Mouse (Mus musculus) lung, postnatal 0 days (tissue): ENCODE measurements around the gene Pck2. TPM values are rescaled to one million over a fixed set of nuclear protein-coding genes. Genes with fewer than 3 reads are reported as not detected.

Source experiments
- ATAC-seq: fragments of 200-750 bp; cut with Nextera tagmentation; 2 replicates; pipeline ENCODE4 v1.8.0; 2017; ENCODE audit warnings: moderate library complexity
- DNase-seq: peaks from one replicate; pipeline ENCODE4 v3.0.0-alpha.2; 2016; ENCODE audit warnings: low spot score
- H3K27ac ChIP-seq: fragments of 300-500 bp; sonication (generic); 2 replicates; pipeline ENCODE4 v1.5.1; 2014; ENCODE audit warnings: antibody characterized with exemption, mild to moderate bottlenecking, low read length, mixed read lengths
- H3K27me3 ChIP-seq: fragments of 300-500 bp; sonication (generic); replicated peaks from 2 replicates; pipeline ENCODE4 v1.6.1; 2014; ENCODE audit warnings: low read length, mixed read lengths; ENCODE audit not compliant: insufficient read depth
- H3K36me3 ChIP-seq: fragments of 300-500 bp; sonication (generic); 2 replicates; pipeline ENCODE4 v1.6.1; 2014; ENCODE audit warnings: low read length, mixed read lengths; ENCODE audit not compliant: insufficient read depth
- H3K4me1 ChIP-seq: fragments of 300-500 bp; sonication (generic); 2 replicates; pipeline ENCODE4 v1.6.1; 2014; ENCODE audit warnings: antibody characterized with exemption, low read depth, low read length, mixed read lengths; ENCODE audit not compliant: insufficient read depth
- H3K4me2 ChIP-seq: fragments of 300-500 bp; sonication (generic); replicated peaks from 2 replicates; pipeline ENCODE4 v1.6.1; 2014; ENCODE audit warnings: low read depth, mild to moderate bottlenecking, low read length, moderate library complexity, mixed read lengths
- H3K4me3 ChIP-seq: fragments of 300-500 bp; sonication (generic); 2 replicates; pipeline ENCODE4 v1.5.1; 2014; ENCODE audit warnings: low read depth, low read length
- H3K9ac ChIP-seq: fragments of 300-500 bp; sonication (generic); replicated peaks from 2 replicates; pipeline ENCODE4 v1.6.1; 2014; ENCODE audit warnings: low read depth, mild to moderate bottlenecking
- H3K9me3 ChIP-seq: fragments of 300-500 bp; sonication (generic); 2 replicates; pipeline ENCODE4 v1.6.1; 2016; ENCODE audit warnings: low read length, mixed read lengths
- CTCF ChIP-seq: IDR thresholded peaks from 2 replicates; pipeline ENCODE4 v1.5.1; 2016; ENCODE audit warnings: antibody characterized with exemption, mild to moderate bottlenecking
- EP300 ChIP-seq: IDR thresholded peaks from 2 replicates; pipeline ENCODE4 v1.6.1; 2016; ENCODE audit warnings: antibody characterized with exemption, mild to moderate bottlenecking, control low read depth
- WGBS: fragments of 180-500 bp; shearing (Covaris S2); extraction: QIAGEN DNeasy Blood & Tissue Kit; methylation state at CpG from one replicate; pipeline ENCODE4 v1.1.7; 2014; 5-methylcytosine and 5-hydroxymethylcytosine counted together
- polyA plus RNA-seq: library from polyadenylated mRNA; unstranded; fragments of >200 nt; fragmentation: Nextera tagmentation; extraction: Ambion mirVana; gene quantifications from 2 replicates; pipeline ENCODE4 v1.2.1, GENCODE M21; 2015

Pck2 gene
- polyA plus RNA-seq, 1 experiment from 2014 or later: 37.4 TPM

DNA sequence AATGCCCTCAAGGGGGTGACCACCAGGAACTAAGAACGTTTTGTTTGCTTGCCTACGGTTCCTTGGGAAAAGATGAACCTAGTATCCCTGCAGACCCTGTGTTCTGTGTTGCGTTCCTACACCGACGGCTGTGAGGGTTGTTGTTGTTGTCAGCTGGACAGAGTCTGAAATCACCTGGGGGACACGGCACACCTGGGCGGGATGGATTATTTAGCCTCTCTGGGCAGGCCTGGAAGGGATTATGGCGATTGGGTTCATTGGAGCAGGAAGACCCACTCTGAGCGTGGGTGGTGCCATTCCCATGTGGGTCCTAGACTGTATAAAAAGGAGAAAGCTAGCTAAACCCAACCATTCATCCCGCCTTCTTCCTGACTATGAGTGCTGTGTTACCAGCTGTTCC, 21.8 kb downstream of the Pck2 start:
- H3K27me3 ChIP-seq: no peaks in the 10 kb centered on the region
- DNase-seq (no peak), ATAC-seq (no peak)
- peak overlapping the region; percentile 86 for H3K4me2 ChIP-seq
- no peaks in the 10 kb centered on the region for H3K9me3 ChIP-seq
- H3K4me3 ChIP-seq: peak overlapping the region; percentile 58; the same call in 1 of the 2 replicates
- H3K36me3 ChIP-seq: peaks cover 17% of the 10 kb centered on the region; the same call in 1 of the 2 replicates
- H3K9ac ChIP-seq: no peak overlapping the region
- TF ChIP-seq CTCF: no peak
- TF ChIP-seq EP300: no peak
- H3K4me1 ChIP-seq: peaks cover 7% of the 10 kb centered on the region; the same call in 1 of the 2 replicates
- H3K27ac ChIP-seq: no peak overlapping the region
- WGBS: 70% methylated on average over 10 of the region's 10 CpGs

DNA sequence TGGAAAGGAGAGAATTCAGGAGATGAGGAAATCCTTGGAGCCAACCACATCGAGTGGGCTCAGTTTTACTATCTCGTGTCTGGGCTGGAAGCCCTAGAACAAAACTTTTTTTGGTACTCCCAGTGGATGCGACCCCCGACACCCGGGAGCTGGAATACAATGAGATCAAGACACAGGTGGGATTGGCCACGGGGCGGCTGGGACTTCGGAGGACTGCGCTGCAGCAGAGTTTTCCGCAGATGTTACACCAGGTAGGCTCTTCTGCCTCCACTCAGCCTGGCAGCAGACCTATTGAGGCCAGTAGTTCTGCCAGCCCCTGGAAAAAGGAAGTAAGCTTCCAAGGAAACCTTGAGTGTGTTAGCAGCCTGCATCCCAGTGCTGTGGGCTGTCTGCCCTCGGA, 23.2 kb downstream of the Pck2 start:
- Histone ChIP-seq H3K9ac (no peak overlapping the region), H3K4me2 (no peak overlapping the region), H3K36me3 (peaks cover 17% of the 10 kb centered on the region; the same call in 1 of the 2 replicates), H3K4me3 (no peak overlapping the region), H3K27me3 (no peaks in the 10 kb centered on the region), H3K4me1 (peaks cover 7% of the 10 kb centered on the region; the same call in 1 of the 2 replicates), H3K27ac (no peak overlapping the region), H3K9me3 (no peaks in the 10 kb centered on the region)
- TF ChIP-seq CTCF: no peak
- TF ChIP-seq EP300: no peak
- ATAC-seq (no peak), DNase-seq (no peak)
- 91% methylated on average over 11 of the region's 11 CpGs for WGBS

DNA sequence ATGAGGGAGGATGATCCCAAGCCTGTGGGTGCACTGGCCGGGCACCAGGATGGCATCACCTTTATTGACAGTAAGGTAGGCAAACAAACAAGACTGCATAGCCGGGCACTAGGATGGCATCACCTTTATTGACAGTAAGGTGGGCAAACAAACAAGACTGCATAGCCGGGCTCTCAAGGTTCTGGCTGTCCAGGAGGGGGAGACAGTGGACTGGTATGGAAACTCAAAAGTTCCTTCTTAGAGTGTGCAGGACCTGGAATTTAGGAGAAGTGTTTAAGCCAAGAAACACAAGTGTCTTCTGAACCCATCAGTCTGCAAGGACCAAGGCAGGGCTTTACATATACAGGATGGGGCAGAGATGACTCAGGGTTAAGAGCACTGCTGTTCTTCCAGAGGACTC, 25.7 kb downstream of the Pck2 start:
- Histone ChIP-seq H3K9me3 (no peaks in the 10 kb centered on the region), H3K27ac (no peak overlapping the region), H3K4me3 (no peak overlapping the region), H3K27me3 (no peaks in the 10 kb centered on the region), H3K36me3 (peaks cover 17% of the 10 kb centered on the region; the same call in 1 of the 2 replicates), H3K4me2 (no peak overlapping the region), H3K4me1 (peaks cover 7% of the 10 kb centered on the region; the same call in 1 of the 2 replicates), H3K9ac (no peak overlapping the region)
- TF ChIP-seq EP300 (no peak), CTCF (peak; percentile 35)
- ATAC-seq: no peak
- 70% methylated on average over 3 of the region's 3 CpGs for WGBS
- DNase-seq: no peak

DNA sequence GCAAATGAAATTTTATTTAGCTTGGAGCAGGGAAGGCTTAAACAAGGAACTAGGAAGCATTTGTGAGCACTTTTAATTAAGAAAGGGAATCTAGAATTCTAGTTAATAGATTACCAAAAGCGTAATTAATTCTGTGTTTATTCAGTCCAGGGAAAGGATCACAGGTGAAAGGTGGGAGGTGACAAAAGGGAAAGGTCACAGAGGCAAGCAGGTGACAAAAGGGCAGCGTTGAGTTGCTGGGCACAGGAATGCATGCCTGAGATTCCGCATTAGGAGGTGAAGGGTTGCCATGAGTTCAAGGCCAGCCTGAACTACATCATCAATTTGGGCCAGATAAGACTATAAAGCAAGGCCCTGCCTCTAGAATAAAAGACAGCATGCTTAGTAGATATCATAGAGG, 27.4 kb downstream of the Pck2 start:
- Histone ChIP-seq H3K9ac (no peak overlapping the region), H3K36me3 (peaks cover 17% of the 10 kb centered on the region; the same call in 1 of the 2 replicates), H3K27ac (no peak overlapping the region), H3K9me3 (no peaks in the 10 kb centered on the region), H3K27me3 (no peaks in the 10 kb centered on the region), H3K4me3 (no peak overlapping the region), H3K4me1 (no peaks in the 10 kb centered on the region), H3K4me2 (no peak overlapping the region)
- WGBS: 80% methylated on average over 3 of the region's 3 CpGs
- DNase-seq (no peak), ATAC-seq (no peak)
- TF ChIP-seq EP300: no peak

DNA sequence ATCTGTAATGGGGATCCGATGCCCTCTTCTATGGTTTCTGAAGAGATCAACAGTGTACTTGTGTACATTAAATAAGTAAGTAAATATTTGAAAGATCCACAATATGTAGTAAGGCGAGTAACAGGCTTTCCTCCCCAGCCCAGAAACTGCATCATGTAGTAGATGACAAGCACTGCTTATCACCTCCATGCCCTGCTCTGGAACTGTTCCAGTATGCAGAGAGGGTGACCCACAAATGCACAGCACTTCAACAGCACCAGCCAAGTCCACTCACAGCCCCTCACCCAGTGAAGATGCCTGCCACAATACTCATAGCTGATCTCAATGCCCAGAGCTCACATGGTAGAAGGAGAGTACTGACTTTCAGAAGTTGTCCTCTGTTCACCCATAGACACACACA, 30.5 kb downstream of the Pck2 start:
- TF ChIP-seq CTCF (no peak), EP300 (no peak)
- 71% methylated on average over 2 of the region's 2 CpGs for WGBS
- H3K27me3 ChIP-seq: no peaks in the 10 kb centered on the region
- no peak overlapping the region for H3K4me2 ChIP-seq
- H3K9me3 ChIP-seq: no peaks in the 10 kb centered on the region
- DNase-seq (no peak), ATAC-seq (no peak)
- H3K4me3 ChIP-seq: no peak overlapping the region
- no peak overlapping the region for H3K27ac ChIP-seq
- peaks cover 3% of the 10 kb centered on the region; the same call in 1 of the 2 replicates for H3K4me1 ChIP-seq
- peaks cover 3% of the 10 kb centered on the region; the same call in 1 of the 2 replicates for H3K36me3 ChIP-seq
- no peak overlapping the region for H3K9ac ChIP-seq

DNA sequence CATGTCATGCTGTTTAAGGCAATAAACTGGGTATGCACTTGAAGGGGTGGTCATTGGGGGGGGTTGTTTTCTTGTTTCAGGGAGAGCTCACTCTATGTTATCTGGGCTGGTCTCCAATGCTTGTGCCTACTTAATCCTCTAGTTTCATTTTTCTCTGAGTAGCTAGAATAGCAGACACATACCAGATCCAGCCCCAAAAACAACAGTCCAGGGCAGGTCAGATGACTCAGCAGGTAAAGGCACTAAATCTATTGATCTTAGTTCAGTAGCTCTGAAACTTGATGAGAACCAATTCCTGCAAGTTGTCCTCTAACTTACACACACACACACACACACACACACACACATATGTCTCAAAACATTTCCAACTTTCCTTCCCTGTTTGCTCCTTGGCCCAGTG, 31.7 kb downstream of the Pck2 start:
- DNase-seq: no peak
- H3K9me3 ChIP-seq: no peaks in the 10 kb centered on the region
- no peak overlapping the region for H3K4me3 ChIP-seq
- no peaks in the 10 kb centered on the region for H3K27me3 ChIP-seq
- H3K36me3 ChIP-seq: no peaks in the 10 kb centered on the region; the same call in 1 of the 2 replicates
- H3K27ac ChIP-seq: no peak overlapping the region
- peaks cover 3% of the 10 kb centered on the region; the same call in 1 of the 2 replicates for H3K4me1 ChIP-seq
- no peak overlapping the region for H3K9ac ChIP-seq
- no peak overlapping the region for H3K4me2 ChIP-seq
- ATAC-seq: no peak
- TF ChIP-seq CTCF: no peak
- TF ChIP-seq EP300: no peak

DNA sequence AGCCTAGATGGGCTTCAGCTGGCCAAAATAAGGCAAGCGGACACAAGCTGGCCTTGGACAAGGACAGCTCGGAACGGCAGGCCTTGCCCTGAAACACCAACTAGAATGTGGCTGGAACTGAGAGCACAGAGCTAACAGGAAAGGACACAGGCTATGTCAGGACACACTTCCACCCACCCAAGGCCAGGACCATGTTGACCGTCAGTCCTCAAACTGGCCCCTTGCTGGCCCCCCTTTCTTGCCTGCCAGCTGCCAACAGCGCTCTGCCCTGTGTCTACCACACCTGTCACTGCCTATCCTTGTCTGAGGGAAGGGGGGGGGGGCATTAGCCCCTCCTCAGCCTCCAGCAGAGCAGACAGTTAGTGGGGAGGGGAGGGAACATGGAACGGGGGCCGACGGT, 35.2 kb downstream of the Pck2 start, which contains the start of gene Fitm1:
TSS of gene Fitm1 (plus strand) at position 316 of the 400 bp plus-strand sequence.
- no peak within 1 kb of the TSS for H3K4me2 ChIP-seq
- WGBS: 64% methylated on average over 8 of the region's 8 CpGs
- H3K4me1 ChIP-seq: peaks cover 3% of the 10 kb centered on the region; the same call in 1 of the 2 replicates
- no peaks in the 10 kb centered on the region for H3K9me3 ChIP-seq
- H3K4me3 ChIP-seq: no peak within 1 kb of the TSS
- no peaks in the 10 kb centered on the region for H3K27me3 ChIP-seq
- ATAC-seq (no peak), DNase-seq (no peak)
- H3K9ac ChIP-seq: no peak within 1 kb of the TSS; the same call in 1 of the 2 replicates
- TF ChIP-seq EP300 (no peak), CTCF (no peak)
- H3K36me3 ChIP-seq: 0 out of 2 replicates have a peak, but pooled peaks cover 4% of the 10 kb centered on the region
- peak within 1 kb of the TSS; percentile 69 for H3K27ac ChIP-seq
